Mouse (Mus musculus): Measurements from ENCODE around the gene Miox. TPM values are rescaled to one million over a fixed set of nuclear protein-coding genes. Genes with fewer than 3 reads are reported as not detected.

Gene Miox
- polyA plus RNA-seq, 1 experiment from 2014 or later, result not detected

GRCm38 (mm10) chr15:89351302-89351701 is 17.1 kb downstream of the Miox start:
- ATAC-seq (ENCODE audit: insufficient read depth) (no peak), DNase-seq (no peak)
- WGBS, result 83% methylated on average over 15 of the region's 15 CpGs
- Histone ChIP-seq H3K4me1 (ENCODE audit: insufficient read depth) (peaks cover 8% of the 10 kb centered on the region), H3K9ac (no peak overlapping the region), H3K27ac (ENCODE audit: low read depth) (no peak overlapping the region), H3K4me3 (ENCODE audit: low read depth, low read length) (no peak overlapping the region), H3K9me3 (ENCODE audit: low read depth, low read length) (no peaks in the 10 kb centered on the region), H3K4me2 (no peak overlapping the region), H3K27me3 (ENCODE audit: insufficient read depth, low read length) (no peaks in the 10 kb centered on the region), H3K36me3 (ENCODE audit: insufficient read depth) (peaks cover 42% of the 10 kb centered on the region)
- no peak for TF ChIP-seq CTCF (IDR thresholded peaks at IDR 0.05; ENCODE audit: low read depth)

GRCm38 (mm10) chr15:89352054-89352453 is 17.9 kb downstream of the Miox start:
- 90% methylated on average over 14 of the region's 14 CpGs for WGBS
- no peak for ATAC-seq (ENCODE audit: insufficient read depth)
- Histone ChIP-seq H3K27me3 (ENCODE audit: insufficient read depth, low read length) (no peaks in the 10 kb centered on the region), H3K9ac (no peak overlapping the region), H3K9me3 (ENCODE audit: low read depth, low read length) (no peaks in the 10 kb centered on the region), H3K4me2 (no peak overlapping the region), H3K27ac (ENCODE audit: low read depth) (no peak overlapping the region), H3K4me1 (ENCODE audit: insufficient read depth) (peaks cover 8% of the 10 kb centered on the region), H3K36me3 (ENCODE audit: insufficient read depth) (peaks cover 42% of the 10 kb centered on the region), H3K4me3 (ENCODE audit: low read depth, low read length) (no peak overlapping the region)
- no peak for DNase-seq
- TF ChIP-seq CTCF (IDR thresholded peaks at IDR 0.05; ENCODE audit: low read depth), result no peak

- no peak overlapping the region for H3K9ac ChIP-seq
- H3K27me3 ChIP-seq (ENCODE audit: insufficient read depth, low read length), result no peaks in the 10 kb centered on the region
- peaks cover 8% of the 10 kb centered on the region for H3K4me1 ChIP-seq (ENCODE audit: insufficient read depth)
- peaks cover 44% of the 10 kb centered on the region for H3K36me3 ChIP-seq (ENCODE audit: insufficient read depth)
- TF ChIP-seq CTCF (IDR thresholded peaks at IDR 0.05; ENCODE audit: low read depth), result no peak
- no peaks in the 10 kb centered on the region for H3K9me3 ChIP-seq (ENCODE audit: low read depth, low read length)
- H3K27ac ChIP-seq (ENCODE audit: low read depth), result no peak overlapping the region
- DNase-seq, result no peak
- WGBS, result 93% methylated on average over 12 of the region's 12 CpGs
- no peak for ATAC-seq (ENCODE audit: insufficient read depth)
- no peak overlapping the region for H3K4me2 ChIP-seq
- no peak overlapping the region for H3K4me3 ChIP-seq (ENCODE audit: low read depth, low read length)
These were observed 18.6 kb downstream of the Miox start for GRCm38 (mm10) chr15:89352795-89353194.

GRCm38 (mm10) chr15:89353837-89354236 is 19.6 kb downstream of the Miox start:
- Histone ChIP-seq H3K27me3 (ENCODE audit: insufficient read depth, low read length) (no peaks in the 10 kb centered on the region), H3K4me3 (ENCODE audit: low read depth, low read length) (no peak overlapping the region), H3K36me3 (ENCODE audit: insufficient read depth) (peaks cover 50% of the 10 kb centered on the region), H3K9ac (peak overlapping the region; percentile 79; the same call in 1 of the 2 replicates), H3K27ac (ENCODE audit: low read depth) (no peak overlapping the region), H3K9me3 (ENCODE audit: low read depth, low read length) (no peaks in the 10 kb centered on the region), H3K4me2 (peak overlapping the region; percentile 94), H3K4me1 (ENCODE audit: insufficient read depth) (peaks cover 8% of the 10 kb centered on the region)
- WGBS, result 90% methylated on average over 16 of the region's 16 CpGs
- ATAC-seq (ENCODE audit: insufficient read depth) (no peak), DNase-seq (no peak)
- no peak for TF ChIP-seq CTCF (IDR thresholded peaks at IDR 0.05; ENCODE audit: low read depth)

GRCm38 (mm10) chr15:89354455-89354854 is 20.3 kb downstream of the Miox start:
- H3K36me3 ChIP-seq (ENCODE audit: insufficient read depth), result peaks cover 50% of the 10 kb centered on the region
- WGBS, result 72% methylated on average over 7 of the region's 7 CpGs

GRCm38 (mm10) chr15:89355241-89356187 is 21.3 kb downstream of the Miox start, which contains the start of the genes Lmf2 and Ncaph2:
Lmf2 (minus strand) TSS chr15:89355659.
Ncaph2 (plus strand) TSS chr15:89355719.
- H3K4me3 ChIP-seq (ENCODE audit: low read depth, low read length), result peak within 1 kb of the TSS; percentile 64
- H3K27ac ChIP-seq (ENCODE audit: low read depth), result peak within 1 kb of the TSS; percentile 89
- ATAC-seq (ENCODE audit: insufficient read depth), result peak; percentile 86
- H3K36me3 ChIP-seq (ENCODE audit: insufficient read depth), result peaks cover 50% of the 10 kb centered on the region
- H3K9me3 ChIP-seq (ENCODE audit: low read depth, low read length), result no peaks in the 10 kb centered on the region
- TF ChIP-seq CTCF (IDR thresholded peaks at IDR 0.05; ENCODE audit: low read depth), result no peak
- peak within 1 kb of the TSS; percentile 79 for H3K9ac ChIP-seq
- under 1% methylated on average over 64 of the region's 64 CpGs for WGBS
- H3K27me3 ChIP-seq (ENCODE audit: insufficient read depth, low read length), result no peaks in the 10 kb centered on the region
- H3K4me2 ChIP-seq, result peak within 1 kb of the TSS; percentile 94
- H3K4me1 ChIP-seq (ENCODE audit: insufficient read depth), result peaks cover 8% of the 10 kb centered on the region
- DNase-seq, result peak; percentile 99

More at GRCm38 (mm10) chr15:89354455-89354854, 20.3 kb downstream of the Miox start:
- DNase-seq (no peak), ATAC-seq (ENCODE audit: insufficient read depth) (no peak)
- no peak overlapping the region for H3K27ac ChIP-seq (ENCODE audit: low read depth)
- H3K27me3 ChIP-seq (ENCODE audit: insufficient read depth, low read length), result no peaks in the 10 kb centered on the region
- no peak for TF ChIP-seq CTCF (IDR thresholded peaks at IDR 0.05; ENCODE audit: low read depth)
- H3K9me3 ChIP-seq (ENCODE audit: low read depth, low read length), result no peaks in the 10 kb centered on the region
- peaks cover 8% of the 10 kb centered on the region for H3K4me1 ChIP-seq (ENCODE audit: insufficient read depth)
- peak overlapping the region; percentile 94 for H3K4me2 ChIP-seq
- H3K9ac ChIP-seq, result peak overlapping the region; percentile 79
- H3K4me3 ChIP-seq (ENCODE audit: low read depth, low read length), result peak overlapping the region; percentile 64

GRCm38 (mm10) chr15:89356372-89356771 is 22.2 kb downstream of the Miox start:
- H3K27me3 ChIP-seq (ENCODE audit: insufficient read depth, low read length), result no peaks in the 10 kb centered on the region
- peak; percentile 95 for DNase-seq
- peak overlapping the region; percentile 79 for H3K9ac ChIP-seq
- peaks cover 8% of the 10 kb centered on the region for H3K4me1 ChIP-seq (ENCODE audit: insufficient read depth)
- H3K27ac ChIP-seq (ENCODE audit: low read depth), result peak overlapping the region; percentile 89
- no peaks in the 10 kb centered on the region for H3K9me3 ChIP-seq (ENCODE audit: low read depth, low read length)
- H3K4me3 ChIP-seq (ENCODE audit: low read depth, low read length), result peak overlapping the region; percentile 64
- H3K36me3 ChIP-seq (ENCODE audit: insufficient read depth), result peaks cover 50% of the 10 kb centered on the region
- H3K4me2 ChIP-seq, result peak overlapping the region; percentile 73
- WGBS, result under 1% methylated on average over 15 of the region's 15 CpGs
- ATAC-seq (ENCODE audit: insufficient read depth), result peak; percentile 81
- no peak for TF ChIP-seq CTCF (IDR thresholded peaks at IDR 0.05; ENCODE audit: low read depth)

Data from lung, embryonic 14.5 days (tissue).